Mouse (Mus musculus) forebrain, embryonic 16.5 days (tissue): ENCODE results near the gene Dstyk. TPM values are rescaled to one million over a fixed set of nuclear protein-coding genes. Genes with fewer than 3 reads are reported as not detected.

Source experiments
- ATAC-seq: fragments of 200-750 bp; cut with Nextera tagmentation; 2 replicates; pipeline ENCODE4 v1.8.0; 2017; ENCODE audit warnings: mild to moderate bottlenecking, moderate library complexity
- H3K27ac ChIP-seq: fragments of 300-500 bp; sonication (generic); 2 replicates; pipeline ENCODE4 v1.5.1; 2014; ENCODE audit warnings: low read length, control low read depth
- H3K27me3 ChIP-seq: fragments of 300-500 bp; sonication (generic); replicated peaks from 2 replicates; pipeline ENCODE4 v1.6.1; 2014; ENCODE audit warnings: low read length; ENCODE audit not compliant: control insufficient read depth, insufficient read depth
- H3K36me3 ChIP-seq: fragments of 300-500 bp; sonication (generic); 2 replicates; pipeline ENCODE4 v1.6.1; 2014; ENCODE audit not compliant: control insufficient read depth, insufficient read depth
- H3K4me1 ChIP-seq: fragments of 300-500 bp; sonication (generic); replicated peaks from 2 replicates; pipeline ENCODE4 v1.6.1; 2014; ENCODE audit warnings: low read length; ENCODE audit not compliant: control insufficient read depth, insufficient read depth
- H3K4me2 ChIP-seq: fragments of 300-500 bp; sonication (generic); 2 replicates; pipeline ENCODE4 v1.6.1; 2014; ENCODE audit warnings: mild to moderate bottlenecking, low read length, control low read depth
- H3K4me3 ChIP-seq: fragments of 300-500 bp; sonication (generic); replicated peaks from 2 replicates; pipeline ENCODE4 v1.5.1; 2014; ENCODE audit warnings: mild to moderate bottlenecking, low read length, control low read depth
- H3K9ac ChIP-seq: fragments of 300-500 bp; sonication (generic); replicated peaks from 2 replicates; pipeline ENCODE4 v1.6.1; 2014; ENCODE audit warnings: low read depth, low read length, control low read depth
- H3K9me3 ChIP-seq: fragments of 300-500 bp; sonication (generic); 2 replicates; pipeline ENCODE4 v1.6.1; 2016; ENCODE audit warnings: low read length; ENCODE audit not compliant: control insufficient read depth
- whole genome bisulfite sequencing: fragments of 180-500 bp; shearing (Covaris S2); extraction: QIAGEN DNeasy Blood & Tissue Kit; methylation state at CpG from one replicate; pipeline ENCODE4 v1.1.7; 2014; 5-methylcytosine and 5-hydroxymethylcytosine counted together
- polyA plus RNA-seq: library from polyadenylated mRNA; unstranded; fragments of >200 nt; fragmentation: Nextera tagmentation; extraction: Ambion mirVana; gene quantifications from 2 replicates; pipeline ENCODE4 v1.2.1, GENCODE M21; 2015

Dstyk gene
- polyA plus RNA-seq, 1 experiment from 2014 or later, result 13.1 TPM

GRCm38 (mm10) chr1:132400538-132400937, 16.8 kb upstream of the Dstyk start:
- H3K36me3 ChIP-seq, result no peaks in the 10 kb centered on the region
- H3K27me3 ChIP-seq, result no peaks in the 10 kb centered on the region
- ATAC-seq, result no peak
- peaks cover 5% of the 10 kb centered on the region; the same call in 1 of the 2 replicates for H3K9me3 ChIP-seq
- WGBS, result 53% methylated on average over 1 of the region's 1 CpGs
- H3K4me2 ChIP-seq, result no peak overlapping the region
- no peak overlapping the region for H3K27ac ChIP-seq
- no peak overlapping the region for H3K4me3 ChIP-seq
- H3K9ac ChIP-seq, result no peak overlapping the region
- no peaks in the 10 kb centered on the region for H3K4me1 ChIP-seq

DNA sequence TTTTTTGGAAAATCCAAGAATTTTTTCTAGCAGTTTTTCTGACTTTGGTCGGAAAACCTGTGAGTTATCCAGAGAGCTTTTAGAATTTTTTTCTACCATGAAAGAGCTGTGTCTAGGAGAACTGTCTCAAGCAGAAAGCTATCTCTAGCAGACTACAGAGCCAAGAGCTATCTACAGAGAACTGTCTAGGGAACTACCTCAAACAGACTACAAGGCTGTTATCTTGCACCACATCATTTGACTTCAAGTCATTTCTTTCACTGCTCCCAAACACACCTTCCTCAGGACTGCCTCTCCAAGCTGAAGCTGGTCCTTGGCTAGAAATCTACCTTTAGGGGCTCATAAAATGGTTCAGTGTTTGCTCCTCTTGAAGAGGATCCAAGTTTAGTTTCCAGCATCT, 15.5 kb upstream of the Dstyk start:
- 83% methylated on average over 1 of the region's 1 CpGs for WGBS

GRCm38 (mm10) chr1:132410657-132411056, 6.7 kb upstream of the Dstyk start:
- no peak for ATAC-seq
- no peaks in the 10 kb centered on the region for H3K36me3 ChIP-seq
- WGBS, result 92% methylated on average over 3 of the region's 3 CpGs

More for the DNA sequence above, 15.5 kb upstream of the Dstyk start:
- H3K4me3 ChIP-seq, result no peak overlapping the region
- no peaks in the 10 kb centered on the region for H3K27me3 ChIP-seq
- H3K27ac ChIP-seq, result no peak overlapping the region
- H3K4me2 ChIP-seq, result no peak overlapping the region
- H3K9ac ChIP-seq, result no peak overlapping the region
- no peaks in the 10 kb centered on the region for H3K36me3 ChIP-seq
- H3K4me1 ChIP-seq, result no peaks in the 10 kb centered on the region
- peaks cover 5% of the 10 kb centered on the region; the same call in 1 of the 2 replicates for H3K9me3 ChIP-seq
- no peak for ATAC-seq

GRCm38 (mm10) chr1:132416244-132416942, 962 bp upstream of the Dstyk start:
- no peaks in the 10 kb centered on the region for H3K27me3 ChIP-seq
- H3K4me3 ChIP-seq, result no peak overlapping the region
- H3K27ac ChIP-seq, result no peak overlapping the region

More at GRCm38 (mm10) chr1:132410657-132411056, 6.7 kb upstream of the Dstyk start:
- no peak overlapping the region for H3K27ac ChIP-seq
- no peak overlapping the region for H3K4me3 ChIP-seq
- no peaks in the 10 kb centered on the region for H3K9me3 ChIP-seq
- H3K9ac ChIP-seq, result no peak overlapping the region
- no peaks in the 10 kb centered on the region for H3K27me3 ChIP-seq
- no peaks in the 10 kb centered on the region for H3K4me1 ChIP-seq
- no peak overlapping the region for H3K4me2 ChIP-seq

DNA sequence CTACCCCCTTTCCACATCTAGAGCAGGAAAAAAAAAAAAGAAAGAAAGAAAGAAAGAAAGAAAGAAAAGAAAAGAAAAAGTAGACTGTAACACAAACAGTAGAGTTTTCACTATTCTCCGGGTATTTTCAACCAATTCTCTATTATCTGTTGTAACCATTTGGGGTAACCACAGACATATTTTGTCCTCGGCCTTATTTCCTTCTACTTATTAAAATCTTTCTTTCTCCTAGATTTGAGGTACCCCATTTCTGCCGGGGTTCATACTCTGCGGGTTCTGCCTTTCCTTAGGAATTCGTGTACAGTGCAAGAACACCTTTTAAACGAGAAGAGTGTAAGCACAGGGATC, 438 bp upstream of the Dstyk start:
- H3K4me1 ChIP-seq, result peaks cover 19% of the 10 kb centered on the region
- H3K9ac ChIP-seq, result peak overlapping the region; percentile 65
- no peaks in the 10 kb centered on the region for H3K9me3 ChIP-seq
- 18% methylated on average over 6 of the region's 6 CpGs for WGBS
- peak overlapping the region; percentile 86 for H3K27ac ChIP-seq
- peak overlapping the region; percentile 72 for H3K4me2 ChIP-seq
- H3K27me3 ChIP-seq, result no peaks in the 10 kb centered on the region
- no peak for ATAC-seq
- H3K36me3 ChIP-seq, result no peaks in the 10 kb centered on the region
- H3K4me3 ChIP-seq, result peak overlapping the region; percentile 52

More at GRCm38 (mm10) chr1:132416244-132416942, 962 bp upstream of the Dstyk start:
- 69% methylated on average over 8 of the region's 8 CpGs for WGBS
- Histone ChIP-seq H3K9ac (no peak overlapping the region), H3K36me3 (no peaks in the 10 kb centered on the region), H3K4me1 (peaks cover 19% of the 10 kb centered on the region), H3K4me2 (no peak overlapping the region), H3K9me3 (no peaks in the 10 kb centered on the region)
- ATAC-seq, result no peak

DNA sequence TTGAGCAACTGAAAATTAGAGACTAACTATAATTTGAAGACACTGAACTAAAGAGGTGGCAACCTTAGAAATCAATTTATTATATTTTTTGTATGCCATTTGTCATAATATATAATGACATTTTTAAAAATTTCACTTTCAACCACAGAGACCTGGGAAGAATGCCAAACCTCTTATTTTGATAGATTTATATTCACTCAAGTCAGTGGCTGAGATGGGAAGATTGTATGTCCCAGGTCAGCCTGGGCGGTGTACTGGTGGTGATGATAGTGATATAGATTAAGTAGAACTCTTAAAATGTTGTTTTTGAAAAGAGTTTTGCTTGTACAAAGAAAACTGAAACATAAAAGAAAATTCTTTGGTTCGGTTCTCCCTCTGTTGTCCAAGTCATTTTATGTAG, 2.9 kb downstream of the Dstyk start:
- Histone ChIP-seq H3K36me3 (no peaks in the 10 kb centered on the region), H3K9me3 (no peaks in the 10 kb centered on the region), H3K27ac (no peak overlapping the region), H3K4me1 (peaks cover 23% of the 10 kb centered on the region), H3K9ac (no peak overlapping the region), H3K4me3 (no peak overlapping the region), H3K4me2 (no peak overlapping the region), H3K27me3 (no peaks in the 10 kb centered on the region)
- WGBS, result 58% methylated on average over 2 of the region's 2 CpGs
- no peak for ATAC-seq

GRCm38 (mm10) chr1:132420662-132421061, 3.3 kb downstream of the Dstyk start:
- no peaks in the 10 kb centered on the region for H3K27me3 ChIP-seq
- no peak overlapping the region for H3K27ac ChIP-seq
- ATAC-seq, result no peak
- WGBS, result 86% methylated on average over 7 of the region's 7 CpGs
- H3K4me3 ChIP-seq, result no peak overlapping the region
- peaks cover 26% of the 10 kb centered on the region for H3K4me1 ChIP-seq
- no peak overlapping the region for H3K9ac ChIP-seq
- H3K9me3 ChIP-seq, result no peaks in the 10 kb centered on the region
- H3K4me2 ChIP-seq, result no peak overlapping the region
- no peaks in the 10 kb centered on the region for H3K36me3 ChIP-seq

DNA sequence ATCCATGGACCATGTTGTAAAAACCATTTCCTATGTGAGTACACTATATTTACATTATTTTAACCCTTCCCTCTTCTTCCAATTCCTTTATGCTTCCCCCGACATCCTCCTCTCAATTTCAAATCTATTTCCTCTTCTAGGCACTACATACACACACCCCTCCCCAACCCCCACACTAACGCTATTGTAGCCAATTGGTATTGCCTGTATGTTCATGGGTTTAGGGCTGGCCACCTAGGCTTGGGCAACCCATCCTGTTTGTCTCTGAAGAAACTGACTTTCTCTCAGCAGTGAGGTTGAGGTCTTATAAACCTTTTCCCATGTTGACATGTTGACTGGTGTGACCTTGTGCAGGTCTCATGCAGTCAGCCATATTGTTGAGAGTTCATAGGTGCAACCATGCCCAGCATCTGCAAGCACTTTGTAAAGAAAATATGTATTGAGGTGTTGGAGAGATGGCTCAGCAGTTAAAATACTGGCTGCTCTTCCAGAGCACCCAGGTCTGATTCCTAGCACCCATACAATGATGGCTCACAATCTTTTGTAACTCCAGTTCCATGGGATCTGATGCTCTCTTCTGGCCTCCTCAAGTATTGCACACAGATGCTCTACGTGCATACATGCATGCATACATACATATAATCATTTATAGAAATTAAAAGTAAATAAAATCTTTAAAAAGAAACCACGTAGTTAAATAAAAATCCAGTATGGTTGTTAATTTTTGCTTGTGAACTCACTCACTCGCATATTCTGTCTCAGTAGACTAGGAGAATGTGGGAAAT, 5.7 kb downstream of the Dstyk start:
- no peak for ATAC-seq
- peaks cover 24% of the 10 kb centered on the region for H3K4me1 ChIP-seq
- no peak overlapping the region for H3K27ac ChIP-seq
- no peak overlapping the region for H3K9ac ChIP-seq
- no peaks in the 10 kb centered on the region for H3K36me3 ChIP-seq
- H3K4me3 ChIP-seq, result no peak overlapping the region
- 93% methylated on average over 5 of the region's 5 CpGs for WGBS
- H3K27me3 ChIP-seq, result no peaks in the 10 kb centered on the region
- no peaks in the 10 kb centered on the region for H3K9me3 ChIP-seq
- H3K4me2 ChIP-seq, result no peak overlapping the region

DNA sequence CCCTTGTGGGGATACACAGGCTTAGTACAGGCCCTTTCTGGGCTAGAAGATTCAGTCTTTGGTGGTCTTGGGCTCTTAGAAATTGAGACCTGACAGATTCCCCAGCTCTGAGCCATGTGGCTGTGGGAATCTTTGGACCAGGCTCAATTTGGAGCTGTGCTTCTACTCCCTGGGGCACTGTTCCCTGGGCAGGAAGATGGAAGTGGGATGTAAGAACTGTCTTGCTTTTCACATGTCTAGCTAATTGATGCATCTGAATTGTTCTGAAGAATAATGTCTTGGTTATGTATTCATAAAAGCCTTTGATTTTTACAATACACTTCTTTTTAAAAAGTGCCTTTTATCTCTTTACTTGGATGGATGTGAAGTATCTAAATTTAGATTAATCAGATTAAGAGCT, 8.2 kb downstream of the Dstyk start:
- peak overlapping the region; percentile 45; the same call in 1 of the 2 replicates for H3K27ac ChIP-seq
- H3K4me1 ChIP-seq, result peaks cover 12% of the 10 kb centered on the region
- no peaks in the 10 kb centered on the region for H3K27me3 ChIP-seq
- ATAC-seq, result peak; percentile 75
- no peak overlapping the region for H3K4me2 ChIP-seq
- H3K36me3 ChIP-seq, result no peaks in the 10 kb centered on the region
- no peaks in the 10 kb centered on the region for H3K9me3 ChIP-seq
- no peak overlapping the region for H3K9ac ChIP-seq
- no peak overlapping the region for H3K4me3 ChIP-seq
